Mouse (Mus musculus): ENCODE data around the gene Mpp3. TPM values are rescaled to one million over a fixed set of nuclear protein-coding genes. Genes with fewer than 3 reads are reported as not detected.

Mpp3 gene
- polyA plus RNA-seq, 1 experiment: 0.90 TPM

DNA sequence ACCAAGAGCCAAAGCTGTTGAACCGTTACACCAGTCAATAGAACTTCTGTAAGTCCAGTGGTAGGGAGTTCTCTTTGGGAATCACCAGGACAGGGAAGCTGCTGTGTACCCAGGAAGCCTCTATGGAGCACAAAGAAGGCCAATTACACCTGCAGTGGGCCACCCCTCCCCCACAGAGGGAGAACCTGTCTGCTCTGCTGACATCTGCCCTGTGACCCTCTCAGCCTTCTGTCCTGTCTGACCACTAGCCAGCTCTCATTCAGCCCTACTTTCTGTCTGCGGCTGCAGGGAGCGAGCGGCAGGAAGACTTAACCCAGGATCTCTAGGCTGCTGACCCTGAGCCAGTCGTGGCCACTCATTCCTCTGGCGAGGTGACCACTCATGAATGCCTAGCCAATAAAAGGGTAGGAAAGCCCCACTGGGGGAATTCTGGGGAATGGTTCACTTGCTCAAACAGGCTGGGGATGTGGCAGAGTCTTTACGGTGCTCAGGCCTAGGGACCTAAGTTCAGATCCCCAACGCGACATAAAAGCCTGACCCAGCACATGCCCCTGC, 47.6 kb downstream of the Mpp3 start:
- Histone ChIP-seq H3K36me3 (ENCODE audit: control insufficient read depth, insufficient read depth, low read length) (no peaks in the 10 kb centered on the region; the same call in 1 of the 2 replicates), H3K4me3 (ENCODE audit: low read depth, low read length) (no peak overlapping the region)
- WGBS: 91% methylated on average over 9 of the region's 9 CpGs

GRCm38 (mm10) chr11:101979140-101979539, 49.1 kb downstream of the Mpp3 start:
- Histone ChIP-seq H3K27ac (ENCODE audit: insufficient read depth, low read depth, low read length) (no peak overlapping the region), H3K27me3 (ENCODE audit: control insufficient read depth, insufficient read depth, low read length) (no peaks in the 10 kb centered on the region), H3K4me3 (ENCODE audit: low read depth, low read length) (no peak overlapping the region), H3K36me3 (ENCODE audit: control insufficient read depth, insufficient read depth, low read length) (peaks cover 3% of the 10 kb centered on the region; the same call in 1 of the 2 replicates), H3K4me1 (ENCODE audit: control insufficient read depth, insufficient read depth, insufficient read length, low read length) (peaks cover 9% of the 10 kb centered on the region; the same call in 1 of the 2 replicates)
- no peak for TF ChIP-seq CTCF (IDR thresholded peaks at IDR 0.05; ENCODE audit: extremely low read depth, insufficient read length, insufficient replicate concordance, low read depth, low read length)
- TF ChIP-seq POLR2A (IDR thresholded peaks at IDR 0.05; ENCODE audit: low read depth, low read length): no peak
- 94% methylated on average over 5 of the region's 5 CpGs for WGBS

More for the DNA sequence above, 47.6 kb downstream of the Mpp3 start:
- H3K27me3 ChIP-seq (ENCODE audit: control insufficient read depth, insufficient read depth, low read length): no peaks in the 10 kb centered on the region
- peaks cover 13% of the 10 kb centered on the region for H3K4me1 ChIP-seq (ENCODE audit: control insufficient read depth, insufficient read depth, insufficient read length, low read length)
- TF ChIP-seq POLR2A (IDR thresholded peaks at IDR 0.05; ENCODE audit: low read depth, low read length): no peak
- no peak for TF ChIP-seq CTCF (IDR thresholded peaks at IDR 0.05; ENCODE audit: extremely low read depth, insufficient read length, insufficient replicate concordance, low read depth, low read length)
- no peak overlapping the region for H3K27ac ChIP-seq (ENCODE audit: insufficient read depth, low read depth, low read length)

GRCm38 (mm10) chr11:101976949-101977348, 51.3 kb downstream of the Mpp3 start:
- no peaks in the 10 kb centered on the region for H3K27me3 ChIP-seq (ENCODE audit: control insufficient read depth, insufficient read depth, low read length)
- 92% methylated on average over 7 of the region's 7 CpGs for WGBS
- TF ChIP-seq POLR2A (IDR thresholded peaks at IDR 0.05; ENCODE audit: low read depth, low read length) (no peak), CTCF (IDR thresholded peaks at IDR 0.05; ENCODE audit: extremely low read depth, insufficient read length, insufficient replicate concordance, low read depth, low read length) (peak; percentile 12; the same call in 1 of the 2 replicates)
- no peaks in the 10 kb centered on the region for H3K4me1 ChIP-seq (ENCODE audit: control insufficient read depth, insufficient read depth, insufficient read length, low read length)
- no peak overlapping the region for H3K4me3 ChIP-seq (ENCODE audit: low read depth, low read length)
- no peak overlapping the region for H3K27ac ChIP-seq (ENCODE audit: insufficient read depth, low read depth, low read length)
- H3K36me3 ChIP-seq (ENCODE audit: control insufficient read depth, insufficient read depth, low read length): peaks cover 4% of the 10 kb centered on the region; the same call in 1 of the 2 replicates

GRCm38 (mm10) chr11:101974923-101975322, 53.3 kb downstream of the Mpp3 start:
- no peaks in the 10 kb centered on the region for H3K4me1 ChIP-seq (ENCODE audit: control insufficient read depth, insufficient read depth, insufficient read length, low read length)
- no peaks in the 10 kb centered on the region for H3K27me3 ChIP-seq (ENCODE audit: control insufficient read depth, insufficient read depth, low read length)
- no peak overlapping the region for H3K4me3 ChIP-seq (ENCODE audit: low read depth, low read length)
- TF ChIP-seq CTCF (IDR thresholded peaks at IDR 0.05; ENCODE audit: extremely low read depth, insufficient read length, insufficient replicate concordance, low read depth, low read length): peak; percentile 50; the same call in 1 of the 2 replicates
- no peak for TF ChIP-seq POLR2A (IDR thresholded peaks at IDR 0.05; ENCODE audit: low read depth, low read length)
- 57% methylated on average over 9 of the region's 9 CpGs for WGBS
- peaks cover 4% of the 10 kb centered on the region; the same call in 1 of the 2 replicates for H3K36me3 ChIP-seq (ENCODE audit: control insufficient read depth, insufficient read depth, low read length)
- H3K27ac ChIP-seq (ENCODE audit: insufficient read depth, low read depth, low read length): no peak overlapping the region

GRCm38 (mm10) chr11:101974181-101974580, 54.1 kb downstream of the Mpp3 start:
- Histone ChIP-seq H3K4me3 (ENCODE audit: low read depth, low read length) (no peak overlapping the region), H3K4me1 (ENCODE audit: control insufficient read depth, insufficient read depth, insufficient read length, low read length) (no peaks in the 10 kb centered on the region), H3K27me3 (ENCODE audit: control insufficient read depth, insufficient read depth, low read length) (no peaks in the 10 kb centered on the region), H3K36me3 (ENCODE audit: control insufficient read depth, insufficient read depth, low read length) (peaks cover 4% of the 10 kb centered on the region; the same call in 1 of the 2 replicates), H3K27ac (ENCODE audit: insufficient read depth, low read depth, low read length) (no peak overlapping the region)
- 57% methylated on average over 6 of the region's 6 CpGs for WGBS
- TF ChIP-seq POLR2A (IDR thresholded peaks at IDR 0.05; ENCODE audit: low read depth, low read length) (no peak), CTCF (IDR thresholded peaks at IDR 0.05; ENCODE audit: extremely low read depth, insufficient read length, insufficient replicate concordance, low read depth, low read length) (no peak)

DNA sequence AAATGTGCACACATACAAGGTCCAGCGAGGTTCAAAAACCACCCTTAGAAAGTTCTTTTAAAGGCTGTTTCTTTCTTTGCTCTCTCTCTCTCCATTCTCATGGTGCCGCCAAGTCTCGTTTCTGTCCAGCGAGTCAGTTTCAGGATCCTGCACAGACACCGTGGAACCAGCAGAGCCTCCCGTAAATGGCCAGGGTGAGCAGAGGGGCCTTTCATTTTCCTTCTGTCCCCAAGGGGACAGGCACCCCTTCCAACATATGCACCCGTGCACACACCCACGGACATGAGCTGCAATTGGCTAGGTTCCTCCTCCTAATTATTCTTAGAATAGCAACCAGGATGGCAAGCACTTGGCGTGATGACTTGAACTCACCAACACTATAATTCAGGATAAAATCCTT, 54.8 kb downstream of the Mpp3 start:
- H3K4me1 ChIP-seq (ENCODE audit: control insufficient read depth, insufficient read depth, insufficient read length, low read length): no peaks in the 10 kb centered on the region
- peaks cover 4% of the 10 kb centered on the region; the same call in 1 of the 2 replicates for H3K36me3 ChIP-seq (ENCODE audit: control insufficient read depth, insufficient read depth, low read length)
- WGBS: 84% methylated on average over 9 of the region's 9 CpGs
- H3K27me3 ChIP-seq (ENCODE audit: control insufficient read depth, insufficient read depth, low read length): no peaks in the 10 kb centered on the region
- no peak overlapping the region for H3K4me3 ChIP-seq (ENCODE audit: low read depth, low read length)
- TF ChIP-seq POLR2A (IDR thresholded peaks at IDR 0.05; ENCODE audit: low read depth, low read length) (no peak), CTCF (IDR thresholded peaks at IDR 0.05; ENCODE audit: extremely low read depth, insufficient read length, insufficient replicate concordance, low read depth, low read length) (no peak)
- no peak overlapping the region for H3K27ac ChIP-seq (ENCODE audit: insufficient read depth, low read depth, low read length)

DNA sequence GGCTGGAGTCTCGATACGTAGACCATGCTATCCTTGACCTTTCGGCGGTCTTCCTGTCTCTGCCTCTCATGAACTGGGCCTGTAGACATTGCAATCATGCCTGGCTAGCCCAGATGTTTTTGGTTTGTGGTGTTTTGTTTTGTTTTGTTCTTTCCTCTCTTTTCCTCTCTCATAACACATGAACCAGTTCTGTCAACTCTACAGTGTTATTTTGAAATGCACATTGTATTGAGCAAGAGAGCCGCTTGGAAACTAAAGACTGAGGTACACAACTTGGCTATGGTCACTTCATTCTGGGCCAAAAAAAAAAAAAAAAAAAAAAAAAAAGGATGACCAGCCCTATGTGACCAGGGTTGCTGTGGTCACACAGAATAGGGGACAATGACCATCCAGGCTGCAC, 55.6 kb downstream of the Mpp3 start:
- WGBS: 95% methylated on average over 5 of the region's 5 CpGs
- Histone ChIP-seq H3K27me3 (ENCODE audit: control insufficient read depth, insufficient read depth, low read length) (no peaks in the 10 kb centered on the region), H3K4me1 (ENCODE audit: control insufficient read depth, insufficient read depth, insufficient read length, low read length) (no peaks in the 10 kb centered on the region), H3K4me3 (ENCODE audit: low read depth, low read length) (no peak overlapping the region), H3K36me3 (ENCODE audit: control insufficient read depth, insufficient read depth, low read length) (peaks cover 4% of the 10 kb centered on the region; the same call in 1 of the 2 replicates), H3K27ac (ENCODE audit: insufficient read depth, low read depth, low read length) (no peak overlapping the region)
- TF ChIP-seq POLR2A (IDR thresholded peaks at IDR 0.05; ENCODE audit: low read depth, low read length) (no peak), CTCF (IDR thresholded peaks at IDR 0.05; ENCODE audit: extremely low read depth, insufficient read length, insufficient replicate concordance, low read depth, low read length) (no peak)
